Mouse (Mus musculus) stomach, postnatal 0 days (tissue): ENCODE measurements around the gene Gm6408. TPM values are rescaled to one million over a fixed set of nuclear protein-coding genes. Genes with fewer than 3 reads are reported as not detected.
"Not testable (repeated sequence)": the region's sequence is repeated elsewhere in the genome, so short reads cannot be mapped to it uniquely, and the experiment has no call there.

Experiments used
- ATAC-seq: fragments of 200-750 bp; cut with Nextera tagmentation; 2 replicates; pipeline ENCODE4 v1.8.0; 2017; ENCODE audit not compliant: low FRiP score, low TSS enrichment
- DNase-seq: peaks from one replicate; pipeline ENCODE4 v3.0.0-alpha.2; 2016; ENCODE audit warnings: low spot score
- H3K27ac ChIP-seq: fragments of 300-500 bp; sonication (generic); replicated peaks from 2 replicates; pipeline ENCODE4 v1.5.1; 2014; ENCODE audit warnings: mild to moderate bottlenecking, control low read depth
- H3K27me3 ChIP-seq: fragments of 300-500 bp; sonication (generic); 2 replicates; pipeline ENCODE4 v1.6.1; 2014; ENCODE audit warnings: low read length; ENCODE audit not compliant: control insufficient read depth, insufficient read depth
- H3K36me3 ChIP-seq: fragments of 300-500 bp; sonication (generic); 2 replicates; pipeline ENCODE4 v1.6.1; 2014; ENCODE audit warnings: low read length, mixed read lengths; ENCODE audit not compliant: control insufficient read depth, insufficient read depth
- H3K4me1 ChIP-seq: fragments of 300-500 bp; sonication (generic); replicated peaks from 2 replicates; pipeline ENCODE4 v1.6.1; 2014; ENCODE audit warnings: antibody characterized with exemption; ENCODE audit not compliant: control insufficient read depth, insufficient read depth
- H3K4me2 ChIP-seq: fragments of 300-500 bp; sonication (generic); replicated peaks from 2 replicates; pipeline ENCODE4 v1.6.1; 2014; ENCODE audit warnings: low read depth, mild to moderate bottlenecking, control low read depth, moderate library complexity
- H3K4me3 ChIP-seq: fragments of 300-500 bp; sonication (generic); 2 replicates; pipeline ENCODE4 v1.5.1; 2014; ENCODE audit warnings: low read depth, low read length, control low read depth
- H3K9ac ChIP-seq: fragments of 300-500 bp; sonication (generic); 2 replicates; pipeline ENCODE4 v1.6.1; 2014; ENCODE audit warnings: mild to moderate bottlenecking, low read length, control low read depth, mixed read lengths
- H3K9me3 ChIP-seq: fragments of 300-500 bp; sonication (generic); 2 replicates; pipeline ENCODE4 v1.6.1; 2016; ENCODE audit warnings: low read length; ENCODE audit not compliant: control insufficient read depth
- WGBS: fragments of 180-500 bp; shearing (Covaris S2); extraction: QIAGEN DNeasy Blood & Tissue Kit; methylation state at CpG from one replicate; pipeline ENCODE4 v1.1.7; 2014; 5-methylcytosine and 5-hydroxymethylcytosine counted together
- polyA plus RNA-seq: library from polyadenylated mRNA; unstranded; fragments of >200 nt; fragmentation: Nextera tagmentation; extraction: Ambion mirVana; gene quantifications from 2 replicates; pipeline ENCODE4 v1.2.1, GENCODE M21; 2015

Gm6408 gene
- polyA plus RNA-seq, 1 experiment from 2014 or later = not detected

DNA sequence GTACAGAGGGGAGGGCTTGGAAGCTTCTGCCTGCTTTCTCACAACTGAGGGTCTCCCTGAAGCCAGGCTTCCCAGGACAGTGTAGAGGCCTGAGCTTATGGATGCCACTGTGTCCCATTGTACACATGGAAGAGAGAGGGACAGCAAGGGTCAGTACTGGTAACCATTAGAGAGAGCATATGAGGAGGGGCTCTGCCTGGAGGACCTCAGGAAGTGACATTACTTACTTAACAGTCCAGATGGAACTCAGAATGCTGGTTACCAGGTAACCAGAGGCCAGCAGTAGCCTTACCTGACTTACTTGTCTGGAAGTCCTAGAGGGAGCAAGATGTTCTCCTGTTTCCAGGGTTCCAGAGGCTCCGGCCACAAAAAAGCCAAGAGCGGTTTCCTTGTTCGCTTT lies 43.7 kb downstream of the Gm6408 start, which contains the start of gene Gm3404:
TSS of gene Gm3404 (plus strand) at position 301 of the 400 bp plus-strand sequence.
- not testable (repeated sequence) for H3K4me1 ChIP-seq, H3K4me3 ChIP-seq, H3K9ac ChIP-seq, ATAC-seq, H3K27ac ChIP-seq, DNase-seq, H3K4me2 ChIP-seq, H3K27me3 ChIP-seq, H3K36me3 ChIP-seq, H3K9me3 ChIP-seq
- 100% methylated on average over 2 of the region's 3 CpGs for WGBS

Other genes starting within 250 kb of the Gm6408 start
- 0.45 and 0.50 TPM in 2 replicates for gene Wasf3, start 97.0 kb upstream of the Gm6408 start, polyA plus RNA-seq
- gene Gm6370, start 9.4 kb downstream of the Gm6408 start, polyA plus RNA-seq = not detected in 2 replicates
- not detected in 2 replicates for gene 4930449I24Rik, start 20.4 kb downstream of the Gm6408 start, polyA plus RNA-seq
- gene Gm3402, start 32.2 kb downstream of the Gm6408 start, polyA plus RNA-seq = not detected in 2 replicates
- not detected in 2 replicates for gene Gm3404, start 43.8 kb downstream of the Gm6408 start, polyA plus RNA-seq
- not detected in 2 replicates for gene Gm3409, start 55.7 kb downstream of the Gm6408 start, polyA plus RNA-seq
- gene Gm3415, start 74.2 kb downstream of the Gm6408 start, polyA plus RNA-seq = not detected in 2 replicates
- 0.05 and 0.12 TPM in 2 replicates for gene Gpr12, start 103.3 kb downstream of the Gm6408 start, polyA plus RNA-seq